Mouse (Mus musculus) Muller cell, postnatal 12 days (primary cell): ENCODE data around the gene Kcnrg.
"Not testable (repeated sequence)": the region's sequence is repeated elsewhere in the genome, so short reads cannot be mapped to it uniquely, and the experiment has no call there.

ENCODE experiments used
- DNase-seq: peaks from one replicate; pipeline ENCODE4 v3.0.0-alpha.2; 2015; ENCODE audit errors: inconsistent ontology term

Gene Kcnrg

GRCm38 (mm10) chr14:61607157-61607556, at the start of gene Kcnrg:
Kcnrg (plus strand) TSS chr14:61607457.
- DNase-seq: no peak

- DNase-seq: no peak
Observed at GRCm38 (mm10) chr14:61558901-61559300, 48.4 kb upstream of the Kcnrg start.

- no peak for DNase-seq
Observed at GRCm38 (mm10) chr14:61559856-61560255, 47.4 kb upstream of the Kcnrg start.

- not testable (repeated sequence) for DNase-seq
Observed at GRCm38 (mm10) chr14:61566211-61566610, 41.0 kb upstream of the Kcnrg start.

GRCm38 (mm10) chr14:61569344-61569743, 37.9 kb upstream of the Kcnrg start:
- DNase-seq: no peak

GRCm38 (mm10) chr14:61571366-61571765, 35.9 kb upstream of the Kcnrg start:
- peak; percentile 48 for DNase-seq

DNA sequence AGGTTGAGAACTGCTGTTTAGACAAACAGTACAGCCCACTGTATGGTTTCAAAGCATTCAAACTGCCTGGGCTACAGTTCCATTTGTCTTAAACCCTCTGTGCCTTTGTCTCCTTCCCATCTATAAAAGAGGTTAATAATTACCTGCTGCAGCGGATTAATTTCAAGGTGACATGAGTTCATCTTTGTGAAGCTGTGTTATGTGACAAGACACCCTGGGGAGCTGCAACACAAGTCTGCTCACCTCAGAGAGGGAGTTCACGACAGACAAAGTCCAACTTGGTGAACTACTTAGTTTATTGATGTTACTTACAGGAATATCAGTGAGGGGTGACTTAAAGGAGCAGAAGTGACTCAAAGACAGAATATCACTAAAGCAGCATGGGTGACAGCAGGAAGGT, 35.1 kb upstream of the Kcnrg start:
- DNase-seq: no peak

DNA sequence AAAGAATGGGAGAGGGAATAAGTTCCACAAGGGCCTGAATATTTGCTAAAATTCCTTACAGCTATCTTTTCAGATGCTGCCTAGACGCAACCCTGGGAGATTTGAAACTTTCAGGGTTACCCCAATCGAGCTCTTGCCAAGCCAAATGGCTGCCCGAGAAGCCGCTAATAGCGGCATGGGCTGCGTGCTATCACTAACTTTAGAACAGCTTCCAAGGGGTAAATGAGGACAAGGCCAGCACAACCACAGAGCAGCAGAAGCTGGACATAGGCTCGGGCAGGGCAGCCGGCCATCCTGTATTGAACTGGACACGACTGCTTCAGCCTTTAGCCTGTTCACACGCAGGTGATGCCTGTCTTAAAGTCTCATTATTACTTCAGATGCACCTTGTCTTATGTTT, 32.2 kb upstream of the Kcnrg start:
- DNase-seq: no peak

DNA sequence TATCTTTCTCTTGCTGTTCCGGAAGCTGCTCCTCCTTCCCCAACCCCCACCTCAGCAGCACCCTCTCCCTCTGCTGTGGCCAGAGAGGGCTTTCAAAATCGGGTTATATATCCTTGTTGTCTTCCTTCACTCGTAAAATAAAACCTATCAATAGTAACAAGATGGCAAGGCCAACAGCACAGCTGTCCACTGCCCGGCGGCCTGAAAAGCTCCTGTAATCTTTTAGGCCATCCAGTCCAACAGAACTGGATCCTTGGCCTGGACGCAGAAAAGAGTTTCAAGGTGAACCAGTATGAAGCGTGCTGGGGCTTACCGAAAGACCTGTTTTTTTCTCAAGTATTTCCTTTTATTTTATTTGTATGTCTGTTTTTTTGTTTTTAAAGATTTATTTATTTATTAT, 31.3 kb upstream of the Kcnrg start:
- no peak for DNase-seq

GRCm38 (mm10) chr14:61589288-61590065, 17.8 kb upstream of the Kcnrg start:
- DNase-seq: no peak

- DNase-seq: no peak
Observed at GRCm38 (mm10) chr14:61596719-61597426, 10.4 kb upstream of the Kcnrg start.

- DNase-seq: no peak
Observed at GRCm38 (mm10) chr14:61597968-61598367, 9.3 kb upstream of the Kcnrg start, which contains the start of gene Trim13. Trim13 (plus strand) TSS chr14:61598247.

DNA sequence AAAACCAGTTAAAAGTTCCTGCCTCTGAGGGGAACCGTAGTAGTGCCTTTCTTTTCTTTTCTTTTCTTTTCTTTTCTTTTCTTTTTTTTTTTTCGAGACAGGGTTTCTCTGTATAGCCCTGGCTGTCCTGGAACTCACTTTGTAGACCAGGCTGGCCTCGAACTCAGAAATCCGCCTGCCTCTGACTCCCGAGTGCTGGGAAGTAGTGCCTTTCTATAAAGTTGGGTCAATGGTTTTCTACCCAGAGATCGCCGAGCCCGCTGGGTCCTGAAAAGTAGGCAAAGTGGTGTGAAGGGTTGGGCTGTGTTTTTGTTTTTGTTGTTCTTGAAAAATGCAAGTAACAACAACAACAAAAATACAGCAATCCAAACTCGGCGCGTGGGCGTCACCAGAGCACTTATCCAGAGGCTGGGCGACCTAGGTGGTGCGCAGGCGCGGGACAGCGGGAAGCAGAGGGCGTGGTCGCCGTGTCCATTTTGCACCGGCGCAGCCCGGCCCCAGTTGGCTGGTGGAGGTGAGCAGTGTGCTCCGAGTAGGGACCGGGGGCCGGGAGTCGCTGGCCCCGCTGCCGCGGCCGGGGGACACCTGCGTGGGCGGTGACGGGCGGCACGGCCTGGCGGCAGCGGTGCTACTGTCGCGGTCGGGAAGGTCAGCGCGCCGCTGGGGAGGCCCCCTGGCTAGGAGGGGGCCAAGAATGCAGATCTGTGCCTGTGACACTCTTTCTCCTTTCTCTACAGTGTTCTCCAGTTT, 8.0 kb upstream of the Kcnrg start:
- peak; percentile 92 for DNase-seq

GRCm38 (mm10) chr14:61601348-61601747, 5.9 kb upstream of the Kcnrg start:
- DNase-seq: no peak

DNA sequence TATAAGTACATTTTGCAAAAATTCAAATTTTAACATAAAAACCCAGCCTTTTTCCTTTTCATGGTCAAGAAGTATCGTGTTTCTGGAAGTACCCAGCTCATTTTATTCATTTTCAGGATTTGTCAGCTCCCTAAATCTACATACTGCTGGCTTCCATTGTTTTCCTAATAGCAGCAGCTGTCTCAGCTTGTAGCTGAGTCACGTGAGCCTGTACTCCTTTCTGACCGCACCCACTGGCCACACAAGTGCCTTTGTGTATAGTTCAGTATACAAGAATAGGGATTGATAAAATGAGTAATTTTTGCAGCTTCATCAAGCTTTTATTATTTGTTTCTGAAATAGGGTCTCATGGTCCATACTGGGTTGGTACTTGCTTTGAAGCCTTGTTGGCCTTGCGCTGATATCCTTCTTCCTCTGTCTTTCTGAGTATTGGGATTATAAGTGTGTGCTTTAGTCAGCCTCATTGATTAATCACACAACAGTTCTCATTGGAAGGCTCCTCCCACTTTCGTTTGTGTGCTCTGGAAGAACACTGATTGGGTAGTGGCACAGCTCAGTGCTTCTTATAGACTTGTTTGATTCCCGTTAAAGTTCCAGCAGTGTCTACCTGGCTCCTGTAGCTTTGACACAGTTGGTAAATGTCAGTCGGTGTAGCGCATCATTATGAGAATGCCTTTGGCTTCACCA, 4.0 kb upstream of the Kcnrg start:
- DNase-seq: no peak

DNA sequence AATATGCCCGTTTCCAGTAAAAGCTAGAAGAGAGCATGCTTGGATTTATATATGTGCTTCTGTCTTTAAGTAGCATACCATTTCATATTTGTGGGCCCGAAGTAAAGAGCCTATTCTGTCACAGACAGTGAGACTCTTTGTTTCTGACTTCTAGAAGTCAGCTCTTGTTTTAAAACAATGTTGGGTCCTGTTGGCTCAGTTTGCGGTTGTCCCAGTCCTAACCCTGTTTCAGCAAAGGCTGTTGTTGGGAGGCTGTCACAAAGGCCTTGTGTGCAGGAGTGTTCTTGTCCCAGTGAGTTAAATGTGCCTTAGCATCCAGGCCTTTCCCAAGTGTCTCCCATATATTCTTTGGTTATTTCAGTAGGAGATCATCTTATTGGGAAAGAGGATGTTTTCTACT, 3.2 kb upstream of the Kcnrg start:
- DNase-seq: no peak

- not testable (repeated sequence) for DNase-seq
Observed at GRCm38 (mm10) chr14:61606088-61606487, 1.2 kb upstream of the Kcnrg start.

DNA sequence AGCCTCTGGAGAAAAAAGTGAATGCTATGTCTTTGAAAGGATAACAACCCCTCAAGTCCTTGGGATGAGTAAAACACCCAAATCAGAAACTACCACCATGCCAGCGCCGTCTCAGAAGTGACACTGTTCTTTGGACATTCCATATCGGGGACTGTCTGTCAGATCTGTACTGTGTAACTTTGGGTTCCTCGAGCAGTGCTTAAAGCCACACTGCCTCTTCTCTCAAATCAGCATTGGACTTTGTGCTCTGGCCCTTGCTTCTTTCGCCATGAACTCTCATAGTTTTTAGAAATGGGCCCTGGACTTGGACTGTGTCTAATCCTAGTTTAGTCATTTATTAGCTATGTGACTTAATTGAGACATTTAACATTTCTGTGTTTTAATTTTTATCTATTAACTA, 4.5 kb downstream of the Kcnrg start:
- no peak for DNase-seq

DNA sequence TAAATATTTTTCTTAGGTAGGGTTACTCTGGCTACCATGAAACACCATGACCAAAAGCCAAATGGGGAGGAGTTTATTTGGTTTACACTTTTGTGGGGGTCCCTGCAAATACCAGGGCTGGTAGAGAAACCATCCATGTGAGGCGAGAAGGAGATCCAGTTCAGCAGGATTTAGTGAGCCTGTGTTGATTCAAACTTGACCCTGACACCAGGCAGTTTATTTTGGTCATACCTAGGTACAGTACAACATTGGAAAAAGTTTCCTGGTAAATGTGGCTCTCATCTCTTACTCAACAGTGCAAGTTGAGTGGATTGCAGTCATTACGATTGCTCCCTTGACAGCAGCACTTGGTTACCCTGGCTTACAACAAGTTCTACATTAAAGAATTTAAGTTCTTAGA, 6.1 kb downstream of the Kcnrg start:
- DNase-seq: no peak

DNA sequence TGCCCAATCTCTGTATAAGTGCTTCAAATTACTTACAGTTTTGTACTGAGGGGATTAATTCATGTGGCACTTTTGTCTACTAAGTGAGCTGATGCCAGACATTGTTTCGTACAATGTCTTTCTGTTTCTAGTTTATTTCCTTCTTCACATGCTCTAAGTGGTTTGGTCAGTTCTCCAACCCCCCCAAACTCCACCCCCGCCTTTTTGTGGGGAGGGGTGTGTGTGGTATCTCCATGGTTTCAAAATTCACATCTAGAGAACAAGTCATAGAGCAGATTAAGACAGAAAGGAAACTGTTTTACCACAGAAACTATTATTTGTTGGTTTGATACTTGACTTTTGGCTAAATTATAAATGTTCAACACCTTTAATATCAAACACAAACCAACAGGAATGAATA, 13.1 kb downstream of the Kcnrg start:
- DNase-seq: no peak

DNA sequence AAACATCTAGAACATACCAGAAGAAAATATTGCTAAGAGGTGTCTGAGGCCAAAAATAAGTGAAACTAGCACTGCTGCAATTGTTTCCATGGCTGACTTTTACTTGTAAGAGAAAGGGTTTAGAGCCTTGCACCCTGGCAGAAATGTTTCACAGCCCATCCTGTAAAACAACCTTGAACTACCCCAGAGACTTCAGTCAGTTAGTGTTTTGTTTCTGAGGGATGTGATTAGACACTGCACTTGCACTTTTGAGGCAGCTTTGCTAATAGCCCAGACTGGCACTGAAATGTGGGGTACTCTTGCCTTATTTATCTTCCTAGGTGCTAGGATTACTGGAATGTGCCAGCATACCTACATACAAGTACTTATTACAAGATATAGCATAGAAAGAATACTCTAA, 28.7 kb downstream of the Kcnrg start:
- DNase-seq: no peak

DNA sequence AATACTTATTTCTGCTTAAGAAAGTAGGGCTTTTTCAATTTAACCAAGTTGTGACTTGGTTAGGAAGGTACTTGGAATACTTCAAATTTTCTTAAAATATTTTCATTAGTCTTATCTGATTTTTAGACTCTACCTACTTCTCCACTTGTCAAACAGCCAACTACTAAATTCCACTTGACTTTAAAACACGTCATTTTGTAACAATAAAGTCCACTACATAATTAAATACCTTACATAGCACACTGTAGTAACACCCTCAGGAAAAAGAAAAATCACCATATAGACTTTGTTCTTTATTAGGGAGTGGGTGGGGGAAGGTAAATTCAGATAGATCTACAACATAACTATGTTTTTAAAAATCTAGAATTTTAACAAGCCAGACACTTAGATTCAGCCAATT, 35.4 kb downstream of the Kcnrg start:
- DNase-seq: no peak
